Mouse (Mus musculus): ENCODE measurements around the gene Rgsl1.
"Not testable (repeated sequence)": the region's sequence is repeated elsewhere in the genome, so short reads cannot be mapped to it uniquely, and the experiment has no call there.

Gene Rgsl1

GRCm38 (mm10) chr1:153770776-153771167 lies 73.2 kb downstream of the Rgsl1 start:
- no peak for DNase-seq

- no peak for DNase-seq
Measured at GRCm38 (mm10) chr1:153769998-153770775, 73.8 kb downstream of the Rgsl1 start.

DNA sequence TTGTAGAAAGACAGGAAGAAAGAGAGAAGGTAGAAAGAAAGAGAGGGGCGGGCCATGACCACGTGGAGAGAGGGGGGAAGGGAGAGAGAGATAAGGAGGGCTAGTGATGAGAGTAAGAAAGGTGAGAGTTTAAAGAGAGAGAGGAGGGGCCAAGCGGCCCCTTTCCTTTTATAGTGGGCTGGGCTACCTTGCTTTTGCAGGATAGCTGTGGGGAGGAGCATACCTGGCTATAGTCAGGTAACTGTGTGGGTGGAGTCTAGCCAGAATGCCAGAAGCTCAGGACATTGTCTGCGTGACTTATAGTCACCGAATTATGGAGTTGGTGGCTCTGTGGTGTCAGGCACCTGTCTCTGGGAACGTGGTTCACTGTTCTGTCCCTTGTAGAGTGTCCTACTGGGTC lies 74.4 kb downstream of the Rgsl1 start:
- DNase-seq, result not testable (repeated sequence)

GRCm38 (mm10) chr1:153768465-153768864 lies 75.5 kb downstream of the Rgsl1 start:
- DNase-seq, result no peak

GRCm38 (mm10) chr1:153767281-153767680 lies 76.7 kb downstream of the Rgsl1 start:
- DNase-seq, result no peak

DNA sequence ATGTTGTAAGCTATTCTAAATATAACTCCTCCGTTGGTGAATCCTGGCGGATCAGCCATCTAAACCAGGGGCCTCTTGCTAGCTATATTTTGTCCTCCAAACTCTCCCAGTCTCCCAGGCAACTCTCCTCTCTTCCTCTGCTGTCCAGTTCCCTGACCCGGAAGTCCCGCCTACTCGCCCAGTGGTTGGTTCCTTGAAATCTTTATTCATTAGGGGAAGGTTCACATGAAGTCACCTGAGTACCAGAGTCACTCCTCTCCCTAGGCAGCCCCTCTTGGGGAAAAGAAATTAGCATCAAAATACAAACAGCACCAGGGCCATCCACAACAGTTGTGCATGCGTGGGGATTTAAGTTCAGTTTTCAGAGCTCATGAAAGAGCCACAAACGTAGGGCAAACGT lies 77.6 kb downstream of the Rgsl1 start:
- no peak for DNase-seq

DNA sequence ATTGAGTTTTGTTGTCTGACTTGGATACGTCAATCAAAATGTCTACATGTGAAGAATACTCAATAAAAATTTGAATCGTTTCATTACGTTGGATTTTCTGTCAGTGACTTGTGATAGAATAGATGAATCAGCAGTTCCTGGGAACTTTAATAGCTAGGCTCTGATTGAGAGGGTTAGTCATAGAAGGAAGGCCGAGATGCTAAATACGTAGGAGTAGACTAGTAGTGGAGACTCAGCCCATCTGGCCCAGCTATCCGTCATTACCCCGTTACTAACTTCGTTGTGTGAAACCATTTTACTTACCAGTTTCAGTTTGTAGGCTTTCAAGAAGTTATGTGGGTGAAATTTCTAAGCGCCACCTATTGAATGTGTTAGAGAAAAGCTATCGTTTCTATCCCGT lies 79.8 kb downstream of the Rgsl1 start:
- DNase-seq, result no peak

DNA sequence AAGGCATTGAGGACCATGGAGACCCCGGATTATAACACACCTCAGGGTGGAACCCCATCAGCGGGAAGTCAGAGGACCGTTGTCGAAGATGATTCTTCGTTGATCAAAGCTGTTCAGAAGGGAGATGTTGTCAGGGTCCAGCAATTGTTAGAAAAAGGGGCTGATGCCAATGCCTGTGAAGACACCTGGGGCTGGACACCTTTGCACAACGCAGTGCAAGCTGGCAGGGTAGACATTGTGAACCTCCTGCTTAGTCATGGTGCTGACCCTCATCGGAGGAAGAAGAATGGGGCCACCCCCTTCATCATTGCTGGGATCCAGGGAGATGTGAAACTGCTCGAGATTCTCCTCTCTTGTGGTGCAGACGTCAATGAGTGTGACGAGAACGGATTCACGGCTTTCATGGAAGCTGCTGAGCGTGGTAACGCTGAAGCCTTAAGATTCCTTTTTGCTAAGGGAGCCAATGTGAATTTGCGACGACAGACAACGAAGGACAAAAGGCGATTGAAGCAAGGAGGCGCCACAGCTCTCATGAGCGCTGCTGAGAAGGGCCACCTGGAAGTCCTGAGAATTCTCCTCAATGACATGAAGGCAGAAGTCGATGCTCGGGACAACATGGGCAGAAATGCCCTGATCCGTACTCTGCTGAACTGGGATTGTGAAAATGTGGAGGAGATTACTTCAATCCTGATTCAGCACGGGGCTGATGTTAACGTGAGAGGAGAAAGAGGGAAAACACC lies 90.0 kb downstream of the Rgsl1 start:
- DNase-seq, result no peak

DNA sequence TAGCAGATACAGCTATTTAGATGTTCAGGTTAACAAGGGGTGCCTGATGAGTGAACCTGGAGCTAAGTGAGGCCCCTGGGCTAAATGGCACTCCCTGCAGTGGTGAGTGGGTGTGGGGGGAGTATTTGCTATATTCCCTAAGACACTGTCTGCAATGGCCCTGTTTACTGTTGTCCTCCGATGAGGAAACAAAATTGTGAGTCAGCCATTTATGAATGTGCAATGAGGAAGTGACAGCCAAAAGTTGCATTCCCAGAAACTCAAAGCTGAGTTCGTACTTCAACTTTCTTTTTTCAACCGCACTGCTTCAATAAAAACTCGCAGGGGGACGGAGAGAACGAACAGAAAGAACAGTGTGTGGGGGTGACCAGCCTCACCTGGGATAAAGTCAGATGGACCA lies 91.4 kb downstream of the Rgsl1 start:
- DNase-seq, result no peak

DNA sequence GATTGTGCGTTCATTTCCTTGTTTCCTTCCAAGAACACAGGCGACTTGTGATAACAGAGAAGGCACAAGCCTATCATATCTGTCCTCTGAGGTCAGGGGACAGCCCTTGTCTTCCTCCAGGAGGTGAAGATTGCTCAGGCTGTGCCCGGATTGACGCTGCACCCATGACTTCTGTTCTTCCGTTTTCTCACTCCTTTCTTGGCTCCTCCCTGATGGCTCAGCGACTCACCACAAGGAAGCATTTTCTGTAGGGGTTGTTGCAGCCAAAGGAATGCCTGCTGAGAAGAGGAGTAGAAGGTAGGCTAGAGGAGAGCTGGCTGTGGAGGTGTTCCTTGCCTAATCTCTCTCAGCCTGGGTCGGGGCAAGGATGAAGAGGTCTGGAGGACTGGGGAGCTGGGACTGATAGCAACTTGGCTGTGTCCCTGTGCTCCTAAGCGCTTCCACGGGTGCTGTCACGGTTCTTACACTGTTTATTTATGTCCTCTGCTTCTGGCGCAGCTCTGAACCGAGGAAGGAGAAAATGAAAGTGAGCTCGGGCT lies 92.1 kb downstream of the Rgsl1 start:
- no peak for DNase-seq

DNA sequence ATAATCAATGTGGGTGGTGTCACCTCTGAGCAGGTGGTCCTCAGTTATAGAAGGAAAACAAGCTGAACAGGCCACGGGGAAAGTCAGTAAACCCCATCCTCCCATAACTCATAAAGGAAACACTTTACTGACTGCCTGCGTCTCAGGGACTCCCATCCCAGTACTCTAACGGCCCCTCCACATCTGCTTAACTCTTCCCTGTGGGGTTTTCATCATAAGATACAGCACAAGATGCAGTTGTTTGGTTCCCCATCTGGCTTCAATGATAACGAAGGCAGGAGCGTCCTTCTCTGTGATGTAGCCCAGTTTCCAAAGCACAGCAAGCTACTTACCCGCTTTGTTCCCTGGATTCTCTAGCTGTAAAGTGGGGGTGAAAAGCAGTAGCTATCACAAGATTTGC lies 93.9 kb downstream of the Rgsl1 start:
- DNase-seq, result no peak

DNA sequence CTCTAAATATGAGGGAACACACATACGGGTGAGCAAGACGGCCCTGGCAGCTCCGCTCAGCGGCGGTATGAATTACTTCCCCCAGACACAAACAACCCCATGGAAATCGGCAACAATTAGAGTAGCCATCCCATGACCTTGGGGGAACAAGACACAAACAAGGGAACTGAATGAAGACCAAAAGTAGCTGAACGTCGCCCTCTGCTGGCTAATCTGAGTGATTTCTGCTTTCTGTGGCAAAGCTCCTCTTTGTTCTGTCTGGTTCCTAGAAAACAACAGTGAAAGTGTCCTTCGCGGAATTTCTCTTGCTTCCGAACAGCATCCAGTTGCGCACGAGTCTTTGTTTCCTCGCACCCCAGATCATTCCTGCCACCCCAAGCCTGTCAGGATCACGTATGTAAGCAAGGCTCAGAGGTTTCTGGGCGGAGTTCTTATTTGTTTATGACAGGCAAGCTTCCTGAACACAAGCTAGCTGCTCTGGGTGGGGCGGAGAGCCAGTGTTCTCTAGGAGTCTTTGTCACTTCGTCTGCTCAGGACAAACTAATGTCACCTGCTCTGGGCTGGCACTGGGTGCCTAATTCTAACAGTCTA lies 94.6 kb downstream of the Rgsl1 start, which contains the start of gene Rnasel:
TSS of gene Rnasel (plus strand) at position 216 of the 591 bp plus-strand sequence.
- peak; percentile 65 for DNase-seq

- DNase-seq, result no peak
Measured at GRCm38 (mm10) chr1:153748549-153748948, 95.4 kb downstream of the Rgsl1 start.

- DNase-seq, result no peak
Measured at GRCm38 (mm10) chr1:153747861-153748530, 95.9 kb downstream of the Rgsl1 start.

DNA sequence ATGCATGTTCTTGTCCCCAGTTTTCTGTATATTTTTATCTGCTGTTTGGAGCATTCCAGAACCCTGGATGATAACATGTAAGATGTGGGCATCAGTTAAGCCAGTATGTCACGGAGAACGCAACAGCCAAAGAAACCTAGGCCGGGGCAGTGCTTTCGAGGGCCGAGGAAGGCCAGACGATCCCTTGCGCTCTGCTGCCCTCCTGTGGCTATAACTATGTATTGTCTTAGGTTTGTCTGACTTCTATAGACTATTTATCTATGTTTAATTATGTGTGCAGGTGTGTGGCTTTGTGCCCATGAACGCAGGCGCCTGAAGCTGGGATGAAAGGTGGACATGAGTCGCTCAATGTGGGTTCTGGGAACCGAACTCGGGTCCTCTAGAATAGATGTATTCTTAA lies 97.2 kb downstream of the Rgsl1 start:
- DNase-seq, result peak; percentile 81

DNA sequence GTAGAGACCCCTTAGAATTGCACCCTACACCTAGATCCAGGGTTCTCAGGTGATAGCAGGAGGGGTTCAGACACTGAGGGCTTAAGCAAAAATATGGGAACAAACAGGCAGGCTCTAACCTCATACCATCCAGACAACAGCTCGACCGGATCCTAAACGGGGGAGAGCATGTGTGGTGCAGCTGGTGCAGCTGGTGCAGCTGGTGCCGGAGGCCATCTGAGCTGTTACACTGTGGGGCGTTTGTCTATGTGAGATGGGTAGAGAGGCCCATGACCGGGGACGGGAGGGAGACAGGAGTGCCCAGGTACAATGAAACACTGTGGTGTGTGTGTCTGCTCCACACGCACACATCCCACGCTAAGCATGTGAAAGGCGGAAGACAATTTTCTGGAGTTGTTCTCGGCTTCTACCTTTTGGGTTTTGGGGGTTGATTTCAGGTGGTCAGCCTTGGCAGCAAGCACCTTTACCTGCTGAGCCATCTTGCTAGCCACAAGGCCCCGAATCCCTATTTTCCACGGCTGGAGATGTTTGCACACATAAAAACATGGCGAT lies 97.7 kb downstream of the Rgsl1 start:
- no peak for DNase-seq

- DNase-seq, result peak; percentile 83
Measured at GRCm38 (mm10) chr1:153742374-153743155, 101.4 kb downstream of the Rgsl1 start.

DNA sequence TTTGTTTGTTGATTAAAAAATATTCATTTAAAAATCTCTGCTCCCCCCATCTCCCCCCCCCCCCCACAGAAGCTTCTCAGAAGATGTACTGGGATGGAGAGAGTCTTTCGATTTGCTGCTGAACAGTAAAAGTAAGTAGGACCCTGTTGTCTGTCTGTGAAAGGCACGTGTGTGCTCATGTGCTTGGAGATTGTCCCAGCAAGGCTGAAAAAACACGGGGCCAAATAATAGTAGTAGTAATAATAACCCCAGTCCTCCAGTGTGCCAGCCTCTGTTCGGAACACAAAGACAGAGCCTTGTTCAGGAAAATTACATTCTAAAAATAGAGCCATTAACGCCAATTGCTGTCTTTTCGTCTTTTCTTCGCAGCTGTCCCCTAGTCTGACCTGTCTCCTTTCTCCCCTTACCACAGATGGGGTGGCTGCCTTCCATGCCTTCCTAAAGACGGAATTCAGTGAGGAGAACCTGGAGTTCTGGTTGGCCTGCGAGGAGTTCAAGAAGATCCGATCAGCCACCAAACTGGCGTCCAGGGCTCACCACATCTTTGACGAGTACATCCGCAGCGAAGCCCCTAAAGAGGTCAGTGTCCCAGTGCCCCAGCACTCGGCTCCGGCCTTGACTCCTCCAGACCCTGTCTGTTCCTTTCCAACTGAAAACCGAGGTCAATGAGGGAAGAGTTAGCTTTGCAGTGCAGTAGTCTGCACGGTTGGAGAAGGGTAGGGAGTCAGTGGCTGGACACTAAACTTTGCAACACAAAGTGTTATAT lies 102.2 kb downstream of the Rgsl1 start:
- DNase-seq, result no peak

DNA sequence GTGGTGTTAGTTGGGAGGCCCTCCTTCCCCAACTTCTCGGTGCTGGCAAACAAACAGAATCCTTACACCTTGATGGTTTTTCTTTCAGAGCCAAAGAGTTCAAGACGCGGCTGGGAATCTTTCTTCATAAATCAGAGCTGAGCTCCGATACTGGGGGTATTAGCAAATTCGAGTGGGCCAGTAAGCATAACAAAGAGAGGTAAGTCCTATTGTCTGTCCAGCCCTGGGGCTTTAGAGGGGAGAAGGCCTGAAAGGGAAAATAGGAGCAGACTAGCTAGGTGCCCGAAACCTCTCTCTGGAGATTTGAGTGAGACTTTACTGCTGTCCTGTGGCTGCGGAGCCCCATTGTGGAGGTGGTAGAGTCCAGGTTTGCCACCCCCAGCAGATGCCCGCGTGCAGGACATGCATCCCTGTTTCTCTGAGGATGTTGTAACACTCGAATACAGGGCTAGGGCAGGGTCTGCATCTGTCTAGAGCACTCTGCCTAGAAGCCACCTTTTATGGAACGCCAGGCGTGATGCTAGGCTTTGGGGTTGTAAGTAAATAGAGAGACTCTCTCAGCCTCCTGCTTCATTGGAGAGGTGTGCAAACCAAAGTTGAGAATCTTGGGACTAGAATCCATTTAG lies 103.1 kb downstream of the Rgsl1 start:
- DNase-seq, result peak; percentile 27

DNA sequence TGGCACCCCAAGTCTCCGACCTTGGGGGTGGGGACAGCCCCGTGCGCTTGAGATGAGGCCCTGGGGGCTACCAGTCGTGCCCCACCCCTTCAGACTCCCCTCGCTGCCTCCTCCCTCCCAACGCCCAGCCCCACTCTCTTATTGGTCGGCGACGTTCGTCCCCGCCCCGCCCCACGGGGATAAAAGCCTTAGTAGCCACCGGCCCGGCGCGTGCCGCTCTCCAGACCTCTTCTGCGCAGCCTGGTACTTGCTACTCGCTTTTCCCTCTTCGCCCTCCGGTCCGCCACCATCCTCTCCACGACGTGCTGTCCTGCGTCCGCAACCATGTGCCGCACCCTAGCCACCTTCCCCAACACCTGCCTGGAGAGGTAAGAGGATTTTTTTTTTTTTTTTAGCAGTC lies 103.8 kb downstream of the Rgsl1 start, which contains the start of gene Rgs16:
TSS of gene Rgs16 (plus strand) at position 205 of the 400 bp plus-strand sequence.
- peak; percentile 85 for DNase-seq
